Mouse (Mus musculus) MEL (cell line): ENCODE results near the gene Ppfia4.

ENCODE experiments used
- BHLHE40 ChIP-seq: IDR thresholded peaks from 2 replicates; pipeline ENCODE4 v1.6.1; 2012; ENCODE audit warnings: low read depth, mild to moderate bottlenecking, inconsistent platforms, low read length, improper control_type of control experiment, borderline replicate concordance
- CHD1 ChIP-seq: IDR thresholded peaks from 2 replicates; pipeline ENCODE4 v1.6.1; 2012; ENCODE audit warnings: low read depth, mild to moderate bottlenecking, inconsistent platforms, low read length, improper control_type of control experiment
- CTCF ChIP-seq, 3 experiments: IDR thresholded peaks in 2 of 3; conservative IDR thresholded peaks in 1 of 3; 2 replicates each; pipeline ENCODE4 v1.5.1; 2011 to 2012; ENCODE audit warnings: low read length in 3 of 3, low read depth in 2 of 3, mild to moderate bottlenecking in 2 of 3, improper control_type of control experiment in 1 of 3, inconsistent platforms in 1 of 3, mixed read lengths in 1 of 3, moderate library complexity in 1 of 3; ENCODE audit not compliant: control insufficient read depth in 1 of 3, insufficient read depth in 1 of 3, poor library complexity in 1 of 3, severe bottlenecking in 1 of 3
- EP300 ChIP-seq, 2 experiments: IDR thresholded peaks; 2 replicates each; pipeline ENCODE4 v1.6.1; 2011; ENCODE audit warnings: improper control_type of control experiment in 2 of 2, low read length in 2 of 2, low read depth in 1 of 2, mild to moderate bottlenecking in 1 of 2
- GATA1 ChIP-seq: IDR thresholded peaks from 2 replicates; pipeline ENCODE4 v1.6.1; 2011; ENCODE audit warnings: low read depth, low read length, improper control_type of control experiment
- MAZ ChIP-seq: IDR thresholded peaks from 2 replicates; pipeline ENCODE4 v1.6.1; 2012; ENCODE audit warnings: low read depth, mild to moderate bottlenecking, inconsistent platforms, low read length, improper control_type of control experiment
- MYC ChIP-seq: IDR thresholded peaks from 2 replicates; pipeline ENCODE4 v1.6.1; 2011; ENCODE audit warnings: low read depth, mild to moderate bottlenecking, low read length, improper control_type of control experiment, moderate library complexity
- NRF1 ChIP-seq: IDR thresholded peaks from 2 replicates; pipeline ENCODE4 v1.6.1; 2014; ENCODE audit warnings: low read depth, mild to moderate bottlenecking, inconsistent platforms, low read length, improper control_type of control experiment, moderate library complexity; ENCODE audit not compliant: poor library complexity, insufficient read depth, severe bottlenecking
- POLR2A ChIP-seq, 2 experiments: IDR thresholded peaks; 2 replicates each; pipeline ENCODE4 v1.6.1; 2011 to 2012; ENCODE audit warnings: low read length in 2 of 2, mild to moderate bottlenecking in 2 of 2, control low read depth in 1 of 2, improper control_type of control experiment in 1 of 2, low read depth in 1 of 2, moderate library complexity in 1 of 2; ENCODE audit not compliant: control insufficient read depth in 1 of 2, insufficient read depth in 1 of 2, poor library complexity in 1 of 2
- RCOR1 ChIP-seq: IDR thresholded peaks from 2 replicates; pipeline ENCODE4 v1.6.1; 2012; ENCODE audit warnings: low read depth, mild to moderate bottlenecking, inconsistent platforms, low read length, improper control_type of control experiment
- SIN3A ChIP-seq: IDR thresholded peaks from 2 replicates; pipeline ENCODE4 v1.6.1; 2012; ENCODE audit warnings: low read length, improper control_type of control experiment, inconsistent platforms
- USF1 ChIP-seq: IDR thresholded peaks from 2 replicates; pipeline ENCODE4 v1.6.1; 2014; ENCODE audit warnings: low read depth, mild to moderate bottlenecking, inconsistent platforms, low read length, improper control_type of control experiment, moderate library complexity
- USF2 ChIP-seq, 2 experiments: IDR thresholded peaks; 2 replicates each; pipeline ENCODE4 v1.6.1; 2011 to 2012; ENCODE audit warnings: improper control_type of control experiment in 2 of 2, low read length in 2 of 2, borderline replicate concordance in 1 of 2, inconsistent platforms in 1 of 2, low read depth in 1 of 2, mild to moderate bottlenecking in 1 of 2; ENCODE audit not compliant: insufficient read depth in 1 of 2

GRCm38 (mm10) chr1:134285458-134286120 is 47.1 kb downstream of the Ppfia4 start:
- TF ChIP-seq CTCF (IDR thresholded peaks at IDR 0.05 in 2 of 3, conservative IDR thresholded peaks at IDR 0.05 in 1 of 3; ENCODE audit: control insufficient read depth in 1 of 3, insufficient read depth in 1 of 3, low read depth in 2 of 3, low read length in 3 of 3, poor library complexity in 1 of 3, severe bottlenecking in 1 of 3) (no peak), RCOR1 (no peak), EP300 (IDR thresholded peaks at IDR 0.05; ENCODE audit: low read depth in 1 of 2, low read length in 2 of 2) (no peak), BHLHE40 (no peak), USF2 (IDR thresholded peaks at IDR 0.05; ENCODE audit: borderline replicate concordance in 1 of 2, insufficient read depth in 1 of 2, low read depth in 1 of 2, low read length in 2 of 2) (no peak), POLR2A (IDR thresholded peaks at IDR 0.05; ENCODE audit: control insufficient read depth in 1 of 2, insufficient read depth in 1 of 2, low read depth in 1 of 2, low read length in 2 of 2, poor library complexity in 1 of 2) (no peak), USF1 (no peak), GATA1 (no peak), CHD1 (no peak), MYC (no peak), NRF1 (no peak), MAZ (no peak), SIN3A (no peak)
